ENCODE assay signal across 16 mouse cellular contexts in genomic region chr17:84835249-84835648, GRCm38 (mm10).
"Had no signal": no experiment of that assay in that cellular context is flagged by ENCODE, and none has a peak within 500 bp of the region (broad histone marks: within the 10 kb centered on the region; RNA-seq: fewer than 3 reads in every experiment).

No protein-coding gene starts in this region.

- H3K4me3 ChIP-seq: neural tube, embryonic 13.5 days; neural tube, embryonic 15.5 days; stomach, embryonic 15.5 days had no signal

- H3K36me3 ChIP-seq: neural tube, embryonic 13.5 days; neural tube, embryonic 15.5 days; stomach, embryonic 15.5 days had no signal

- DNase-seq: retina, postnatal 1 day; right cerebral cortex, adult 18-20 months; right cerebral cortex, postnatal 14 days; right cerebral cortex, postnatal 25 days; right cerebral cortex, postnatal 4 days; spleen, adult 18-20 months; thymus, adult 18-20 months; thymus, adult 2 months; thymus, postnatal 14 days; thymus, postnatal 25 days; thymus, postnatal 36 days; thymus, postnatal 4 days had no signal

- H3K27me3 ChIP-seq: neural tube, embryonic 15.5 days; stomach, embryonic 15.5 days had no signal

- H3K4me1 ChIP-seq: neural tube, embryonic 13.5 days; neural tube, embryonic 15.5 days; stomach, embryonic 15.5 days had no signal

- H3K9me3 ChIP-seq: neural tube, embryonic 13.5 days; neural tube, embryonic 15.5 days; stomach, embryonic 15.5 days had no signal

- H3K27ac ChIP-seq: neural tube, embryonic 13.5 days; neural tube, embryonic 15.5 days; stomach, embryonic 15.5 days; stomach, postnatal 0 days had no signal
